Mouse (Mus musculus) E14TG2a.4 (cell line): ENCODE results near the gene Rnf103.

Experiments
- CTCF ChIP-seq: conservative IDR thresholded peaks from 2 replicates; pipeline ENCODE4 v1.5.1; 2014; ENCODE audit warnings: low read length
- NANOG ChIP-seq: IDR thresholded peaks from 2 replicates; pipeline ENCODE4 v1.6.1; 2014; ENCODE audit warnings: borderline replicate concordance, low read length, mixed read lengths
- POU5F1 ChIP-seq: IDR thresholded peaks from 2 replicates; pipeline ENCODE4 v1.6.1; 2014; ENCODE audit warnings: low read length, borderline replicate concordance

GRCm38 (mm10) chr6:71457956-71458608 lies 35.6 kb upstream of the Rnf103 start:
- TF ChIP-seq CTCF (no peak), POU5F1 (no peak), NANOG (no peak)
